Mouse (Mus musculus): ENCODE results near the gene Btbd35f24.
"Not testable (repeated sequence)": the region's sequence is repeated elsewhere in the genome, so short reads cannot be mapped to it uniquely, and the experiment has no call there.

Btbd35f24 gene

GRCm38 (mm10) chrX:3195727-3196126 lies at the start of gene Btbd35f24:
Btbd35f24 (minus strand) TSS chrX:3195827.
- in situ Hi-C loops (cut with MboI; ENCODE audit: low pct_unique_long_range_greater_than_20kb in 1 of 2, low sequenced_read_pairs in 2 of 2, unreplicated experiment in 1 of 2), result not testable (repeated sequence)

All from mouse embryonic stem cell (cell line).